Mouse (Mus musculus) stomach, postnatal 0 days (tissue): ENCODE data around the gene Olfr874. TPM values are rescaled to one million over a fixed set of nuclear protein-coding genes. Genes with fewer than 3 reads are reported as not detected.

ENCODE experiments used
- ATAC-seq: fragments of 200-750 bp; cut with Nextera tagmentation; 2 replicates; pipeline ENCODE4 v1.8.0; 2017; ENCODE audit not compliant: low FRiP score, low TSS enrichment
- DNase-seq: peaks from one replicate; pipeline ENCODE4 v3.0.0-alpha.2; 2016; ENCODE audit warnings: low spot score
- H3K27ac ChIP-seq: fragments of 300-500 bp; sonication (generic); replicated peaks from 2 replicates; pipeline ENCODE4 v1.5.1; 2014; ENCODE audit warnings: mild to moderate bottlenecking, control low read depth
- H3K27me3 ChIP-seq: fragments of 300-500 bp; sonication (generic); 2 replicates; pipeline ENCODE4 v1.6.1; 2014; ENCODE audit warnings: low read length; ENCODE audit not compliant: control insufficient read depth, insufficient read depth
- H3K36me3 ChIP-seq: fragments of 300-500 bp; sonication (generic); 2 replicates; pipeline ENCODE4 v1.6.1; 2014; ENCODE audit warnings: low read length, mixed read lengths; ENCODE audit not compliant: control insufficient read depth, insufficient read depth
- H3K4me1 ChIP-seq: fragments of 300-500 bp; sonication (generic); replicated peaks from 2 replicates; pipeline ENCODE4 v1.6.1; 2014; ENCODE audit warnings: antibody characterized with exemption; ENCODE audit not compliant: control insufficient read depth, insufficient read depth
- H3K4me2 ChIP-seq: fragments of 300-500 bp; sonication (generic); replicated peaks from 2 replicates; pipeline ENCODE4 v1.6.1; 2014; ENCODE audit warnings: low read depth, mild to moderate bottlenecking, control low read depth, moderate library complexity
- H3K4me3 ChIP-seq: fragments of 300-500 bp; sonication (generic); 2 replicates; pipeline ENCODE4 v1.5.1; 2014; ENCODE audit warnings: low read depth, low read length, control low read depth
- H3K9ac ChIP-seq: fragments of 300-500 bp; sonication (generic); 2 replicates; pipeline ENCODE4 v1.6.1; 2014; ENCODE audit warnings: mild to moderate bottlenecking, low read length, control low read depth, mixed read lengths
- H3K9me3 ChIP-seq: fragments of 300-500 bp; sonication (generic); 2 replicates; pipeline ENCODE4 v1.6.1; 2016; ENCODE audit warnings: low read length; ENCODE audit not compliant: control insufficient read depth
- CTCF ChIP-seq: IDR thresholded peaks from 2 replicates; pipeline ENCODE4 v1.5.1; 2016; ENCODE audit warnings: antibody characterized with exemption, low read depth, mild to moderate bottlenecking, moderate library complexity
- EP300 ChIP-seq: optimal IDR thresholded peaks from 2 replicates; pipeline ENCODE3; 2016; ENCODE audit warnings: antibody characterized with exemption
- WGBS: fragments of 180-500 bp; shearing (Covaris S2); extraction: QIAGEN DNeasy Blood & Tissue Kit; methylation state at CpG from one replicate; pipeline ENCODE4 v1.1.7; 2014; 5-methylcytosine and 5-hydroxymethylcytosine counted together
- polyA plus RNA-seq: library from polyadenylated mRNA; unstranded; fragments of >200 nt; fragmentation: Nextera tagmentation; extraction: Ambion mirVana; gene quantifications from 2 replicates; pipeline ENCODE4 v1.2.1, GENCODE M21; 2015

The Olfr874 gene
- polyA plus RNA-seq, 1 experiment from 2014 or later: not detected

DNA sequence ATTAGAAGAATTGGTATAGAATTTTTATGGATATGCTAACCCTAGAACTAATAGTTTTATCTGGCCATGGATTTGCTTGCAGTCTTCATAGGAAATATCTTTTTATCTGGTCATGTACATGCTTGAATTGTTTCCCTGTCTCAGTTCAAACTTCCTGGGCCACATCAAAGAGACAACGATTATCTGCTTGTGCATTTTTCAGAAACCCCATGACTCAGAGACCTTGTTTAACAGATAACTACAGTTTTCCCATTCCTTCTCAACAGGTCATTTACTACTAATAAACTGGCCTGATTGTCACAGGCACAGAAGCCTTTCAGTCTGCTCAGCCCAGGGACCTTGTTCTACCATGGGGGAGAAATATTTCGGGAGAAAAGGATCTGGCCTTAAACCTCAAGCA, 41.5 kb downstream of the Olfr874 start:
- Histone ChIP-seq H3K9ac (no peak overlapping the region), H3K27ac (no peak overlapping the region), H3K4me3 (no peak overlapping the region), H3K4me1 (no peaks in the 10 kb centered on the region), H3K27me3 (no peaks in the 10 kb centered on the region), H3K9me3 (no peaks in the 10 kb centered on the region), H3K36me3 (no peaks in the 10 kb centered on the region), H3K4me2 (no peak overlapping the region)
- WGBS: 71% methylated on average over 2 of the region's 2 CpGs
- no peak for DNase-seq
- no peak for TF ChIP-seq CTCF
- no peak for TF ChIP-seq EP300
- no peak for ATAC-seq

Other genes starting within 250 kb of the Olfr874 start
- 28.2 and 30.5 TPM in 2 replicates for gene Esam, start 217.0 kb upstream of the Olfr874 start, polyA plus RNA-seq
- gene Vsig2, start 205.9 kb upstream of the Olfr874 start, polyA plus RNA-seq: 350 and 369 TPM in 2 replicates
- 2.3 and 2.6 TPM in 2 replicates for gene Nrgn, start 192.2 kb upstream of the Olfr874 start, polyA plus RNA-seq
- gene Siae, start 189.4 kb upstream of the Olfr874 start, polyA plus RNA-seq: 6.9 and 7.7 TPM in 2 replicates
- 3.4 and 4.0 TPM in 2 replicates for gene Spa17, start 131.4 kb upstream of the Olfr874 start, polyA plus RNA-seq
- gene Tbrg1, start 87.8 kb upstream of the Olfr874 start, polyA plus RNA-seq: 171 and 180 TPM in 2 replicates
- gene Panx3, start 75.9 kb upstream of the Olfr874 start, polyA plus RNA-seq: 0.15 TPM in 1 of 2 replicates, not detected in the other
- gene Olfr160, start 28.9 kb upstream of the Olfr874 start, polyA plus RNA-seq: 0.04 TPM in 1 of 2 replicates, not detected in the other
- gene Olfr875, start 26.8 kb downstream of the Olfr874 start, polyA plus RNA-seq: not detected in 2 replicates
- gene Olfr876, start 57.9 kb downstream of the Olfr874 start, polyA plus RNA-seq: not detected in 2 replicates
- 0.04 TPM in 1 of 2 replicates, not detected in the other for gene Olfr877, start 109.2 kb downstream of the Olfr874 start, polyA plus RNA-seq
- 0.01 TPM in 1 of 2 replicates, not detected in the other for gene Olfr145, start 151.6 kb downstream of the Olfr874 start, polyA plus RNA-seq
- gene Olfr878, start 172.7 kb downstream of the Olfr874 start, polyA plus RNA-seq: not detected in 2 replicates
- not detected in 2 replicates for gene Olfr881, start 246.7 kb downstream of the Olfr874 start, polyA plus RNA-seq